Mouse (Mus musculus) C2C12 (cell line): ENCODE measurements around the gene Prss53.

ENCODE experiments used
- CEBPB ChIP-seq: IDR thresholded peaks from one replicate; pipeline ENCODE4 v1.6.1; 2011; ENCODE audit warnings: low read depth, mild to moderate bottlenecking, control low read depth, moderate library complexity
- CTCF ChIP-seq: IDR thresholded peaks from one replicate; pipeline ENCODE4 v1.5.1; 2011; ENCODE audit not compliant: control insufficient read depth, insufficient read depth, insufficient read length
- MAX ChIP-seq: IDR thresholded peaks from one replicate; pipeline ENCODE4 v1.6.1; 2011; ENCODE audit warnings: mild to moderate bottlenecking, control low read depth
- MYOD1 ChIP-seq: IDR thresholded peaks from one replicate; pipeline ENCODE4 v1.6.1; 2011; ENCODE audit warnings: low read depth; ENCODE audit not compliant: control insufficient read depth, insufficient read length
- USF1 ChIP-seq: IDR thresholded peaks from one replicate; pipeline ENCODE4 v1.6.1; 2011; ENCODE audit warnings: low read depth, mild to moderate bottlenecking, control low read depth, moderate library complexity

DNA sequence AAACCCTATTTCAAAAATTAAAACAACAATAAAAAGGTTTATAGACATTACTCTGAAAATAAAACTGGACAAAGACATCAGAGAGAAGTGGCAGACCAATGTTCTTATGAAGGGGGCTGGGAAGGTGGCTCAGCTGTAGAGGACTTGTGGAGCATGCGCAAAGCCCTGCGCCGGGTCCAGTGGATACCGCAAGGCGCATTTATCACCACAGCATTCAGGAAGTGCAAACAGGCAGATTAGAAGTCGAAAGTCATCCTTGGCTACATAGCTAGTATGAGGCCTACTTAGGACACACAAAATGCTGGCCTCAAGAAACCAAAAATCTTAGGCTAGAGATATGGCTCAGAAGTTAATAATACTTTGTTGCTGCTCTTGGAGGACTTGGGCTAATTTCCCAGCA, 32.5 kb downstream of the Prss53 start:
- TF ChIP-seq CTCF = no peak
- TF ChIP-seq MAX = no peak
- TF ChIP-seq MYOD1 = no peak
- no peak for TF ChIP-seq CEBPB
- TF ChIP-seq USF1 = no peak
